Mouse (Mus musculus): Measurements from ENCODE around the gene Gdpd5.

The Gdpd5 gene

GRCm38 (mm10) chr7:99405386-99406155 is 24.4 kb downstream of the Gdpd5 start:
- DNase-seq (ENCODE audit: low spot score in 2 of 2), result no peak

DNA sequence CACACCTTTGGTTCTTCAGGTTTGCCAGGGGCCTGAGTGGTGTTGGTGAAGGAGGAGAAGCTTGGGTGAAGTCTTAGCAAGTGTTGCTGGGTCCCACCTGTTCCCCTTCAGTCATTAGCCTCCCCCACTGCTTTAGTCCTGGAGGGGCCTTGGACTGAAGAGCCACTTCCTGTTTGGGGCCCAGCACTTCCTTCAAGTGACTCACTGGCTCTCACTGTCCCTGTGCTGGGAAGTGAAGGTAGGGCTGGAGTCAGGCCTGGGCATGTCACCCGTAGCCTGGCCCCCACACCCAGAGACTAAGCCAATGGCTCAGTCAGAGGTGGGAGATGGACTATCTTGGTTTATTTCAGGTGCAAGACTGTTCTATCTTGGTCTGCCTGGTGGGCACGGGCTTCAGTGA is 26.4 kb downstream of the Gdpd5 start:
- DNase-seq (ENCODE audit: low spot score in 2 of 2), result peak; percentile 24 to 28

- no peak for DNase-seq (ENCODE audit: low spot score in 2 of 2)
These were observed 28.4 kb downstream of the Gdpd5 start for GRCm38 (mm10) chr7:99409441-99410222.

DNA sequence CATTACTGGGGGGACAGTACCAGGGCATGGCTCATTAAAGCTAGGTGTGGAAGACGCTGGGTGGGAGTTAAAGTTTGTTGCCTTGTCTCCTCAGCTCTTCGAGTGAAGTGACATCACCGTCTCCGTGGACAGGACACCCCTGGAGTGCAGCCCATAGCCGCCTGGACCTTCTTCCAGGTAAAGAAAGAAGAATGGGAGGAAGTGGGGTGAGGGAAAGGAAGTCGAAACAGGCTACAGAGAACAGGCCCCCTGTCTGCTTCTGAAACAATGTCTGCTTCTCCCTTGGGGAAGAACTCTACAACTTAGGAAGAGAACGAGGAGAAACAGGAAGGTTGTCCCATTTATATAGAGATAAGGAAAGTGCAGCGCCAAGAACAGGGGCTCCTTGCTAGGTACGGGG is 29.1 kb downstream of the Gdpd5 start:
- DNase-seq (ENCODE audit: low spot score in 2 of 2), result no peak

- no peak for DNase-seq (ENCODE audit: low spot score in 2 of 2)
These were observed 30.0 kb downstream of the Gdpd5 start for GRCm38 (mm10) chr7:99411047-99411779.

DNA sequence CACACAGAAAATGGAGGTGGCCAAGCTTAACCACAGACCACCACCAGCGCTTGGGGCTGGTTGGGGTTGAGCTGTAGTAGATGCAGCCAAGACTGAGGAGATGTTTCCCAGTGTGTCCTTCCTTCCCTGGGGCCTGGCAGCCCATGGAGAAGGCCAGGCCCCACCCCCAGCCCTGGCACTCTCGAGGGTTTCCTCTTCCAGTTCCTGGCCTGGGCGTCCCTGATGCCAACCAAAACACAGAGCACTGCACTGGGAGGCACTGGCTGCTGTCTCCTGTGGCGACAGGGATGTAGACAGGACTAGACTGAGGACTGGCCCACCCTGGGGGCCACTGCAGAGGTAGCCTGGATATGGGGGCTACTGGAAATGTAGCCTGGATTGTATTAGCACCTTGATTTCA is 33.8 kb downstream of the Gdpd5 start:
- DNase-seq (ENCODE audit: low spot score in 2 of 2), result no peak

- DNase-seq (ENCODE audit: low spot score in 2 of 2), result no peak
These were observed 38.1 kb downstream of the Gdpd5 start for GRCm38 (mm10) chr7:99419311-99419710.

GRCm38 (mm10) chr7:99421006-99421405 is 39.8 kb downstream of the Gdpd5 start:
- DNase-seq (ENCODE audit: low spot score in 2 of 2), result no peak

- no peak for DNase-seq (ENCODE audit: low spot score in 2 of 2)
These were observed 43.4 kb downstream of the Gdpd5 start for GRCm38 (mm10) chr7:99424538-99425155.

DNA sequence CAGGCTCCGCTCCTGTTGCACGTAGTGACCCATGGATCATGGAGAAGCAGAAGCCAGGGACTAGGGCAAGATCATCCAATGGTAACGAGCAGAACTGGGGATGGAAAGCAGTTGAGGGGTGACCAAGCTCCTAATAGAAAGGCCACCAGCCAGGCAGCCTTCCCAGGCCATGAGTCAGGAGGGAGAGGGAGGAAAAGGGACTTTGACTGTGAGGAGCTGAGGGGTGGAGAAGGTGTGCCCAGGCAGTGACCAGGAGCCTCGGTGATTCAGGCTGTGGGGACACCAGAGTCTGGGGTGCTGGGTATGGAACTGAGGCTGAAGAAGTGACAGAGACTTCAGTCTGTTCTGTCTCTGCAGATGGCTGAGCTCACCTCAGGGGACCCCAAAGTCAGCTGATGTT is 44.5 kb downstream of the Gdpd5 start:
- no peak for DNase-seq (ENCODE audit: low spot score in 2 of 2)

DNA sequence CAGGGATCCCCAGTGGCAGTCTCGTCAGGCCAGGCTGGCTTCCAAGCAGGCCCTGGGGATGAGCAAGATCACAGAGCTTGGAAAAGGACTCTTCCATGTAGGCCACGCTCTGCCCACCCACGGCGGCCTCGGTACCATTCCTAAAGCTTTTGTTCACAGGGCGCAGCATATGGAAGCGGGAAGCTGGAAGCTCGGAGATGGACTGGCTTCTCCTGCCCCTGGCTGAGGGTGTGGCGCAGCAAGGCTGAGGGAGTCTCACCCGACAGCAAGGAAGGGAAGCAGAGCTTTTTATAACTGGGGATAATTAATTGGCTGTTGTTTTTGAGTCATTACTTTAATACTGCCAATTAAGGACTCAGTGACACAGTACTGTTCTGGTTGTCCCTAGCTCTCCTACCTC is 45.8 kb downstream of the Gdpd5 start:
- DNase-seq (ENCODE audit: low spot score in 2 of 2), result no peak

DNA sequence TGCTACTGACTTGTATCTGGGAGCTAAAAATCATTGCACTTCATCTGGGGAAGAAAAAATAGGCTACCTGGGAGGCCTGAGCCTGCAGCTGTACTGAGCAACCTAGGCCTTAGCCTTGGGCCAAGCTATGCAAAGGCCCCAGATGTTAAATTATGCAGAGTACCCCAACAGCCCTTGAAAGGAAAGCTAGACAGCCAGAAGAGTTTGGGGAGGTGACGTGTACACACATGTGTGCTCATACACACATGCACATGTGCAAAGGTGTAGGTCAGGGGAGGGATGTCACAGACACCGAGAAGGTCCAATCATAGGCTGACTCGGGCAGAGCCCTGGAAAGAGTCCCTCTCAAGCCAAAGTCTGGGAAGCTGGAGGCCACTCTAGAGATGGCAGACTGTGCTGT is 46.8 kb downstream of the Gdpd5 start:
- DNase-seq (ENCODE audit: low spot score in 2 of 2), result no peak

DNA sequence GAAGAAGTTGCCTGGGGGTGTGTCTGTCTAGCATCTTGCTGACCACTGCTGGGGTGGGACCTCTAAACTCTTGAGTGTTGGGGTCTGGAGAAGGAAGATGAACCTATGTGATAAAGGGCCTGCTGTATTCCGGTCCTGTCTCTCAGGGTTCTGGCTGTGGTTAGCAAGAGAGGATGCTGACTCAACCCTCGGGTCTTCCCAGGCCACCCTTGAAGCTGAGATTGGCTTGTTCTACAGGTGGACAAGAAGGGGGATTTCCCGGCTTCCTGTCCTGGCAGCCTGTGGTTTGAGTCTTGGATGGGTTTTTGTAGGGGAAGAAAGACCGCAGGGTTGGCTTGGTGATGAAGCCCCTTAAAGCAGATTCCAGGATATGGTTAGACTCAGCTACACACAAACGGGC is 47.6 kb downstream of the Gdpd5 start:
- DNase-seq (ENCODE audit: low spot score in 2 of 2), result peak; percentile 81 to 92

- no peak for DNase-seq (ENCODE audit: low spot score in 2 of 2)
These were observed 48.6 kb downstream of the Gdpd5 start for GRCm38 (mm10) chr7:99429786-99430185.

GRCm38 (mm10) chr7:99430246-99430645 is 49.0 kb downstream of the Gdpd5 start:
- no peak for DNase-seq (ENCODE audit: low spot score in 2 of 2)

GRCm38 (mm10) chr7:99432248-99432647 is 51.0 kb downstream of the Gdpd5 start:
- peak; percentile 72 to 78 for DNase-seq (ENCODE audit: low spot score in 2 of 2)

GRCm38 (mm10) chr7:99432863-99433262 is 51.6 kb downstream of the Gdpd5 start:
- DNase-seq (ENCODE audit: low spot score in 2 of 2), result no peak

GRCm38 (mm10) chr7:99434672-99435250 is 53.5 kb downstream of the Gdpd5 start:
- DNase-seq (ENCODE audit: low spot score in 2 of 2), result peak in 1 of 2 experiments; percentile 33

GRCm38 (mm10) chr7:99436530-99436929 is 55.3 kb downstream of the Gdpd5 start:
- DNase-seq (ENCODE audit: low spot score in 2 of 2), result no peak

- DNase-seq (ENCODE audit: low spot score in 2 of 2), result no peak
These were observed 57.7 kb downstream of the Gdpd5 start for GRCm38 (mm10) chr7:99438881-99439280.

GRCm38 (mm10) chr7:99441534-99442072 is 60.4 kb downstream of the Gdpd5 start:
- no peak for DNase-seq (ENCODE audit: low spot score in 2 of 2)

Data from natural killer cell, adult 2 months (primary cell).